Mouse (Mus musculus): Measurements from ENCODE around the gene Zhx3.
A peak's percentile ranks its signal among the peaks of the same experiment; 100 is the strongest.

Zhx3 gene

GRCm38 (mm10) chr2:160804794-160805527 lies 67.8 kb downstream of the Zhx3 start:
- ATAC-seq (ENCODE audit: low TSS enrichment) = no peak

- no peak for ATAC-seq (ENCODE audit: low TSS enrichment)
These were observed 70.5 kb downstream of the Zhx3 start for GRCm38 (mm10) chr2:160802326-160802725.

GRCm38 (mm10) chr2:160800967-160801366 lies 71.8 kb downstream of the Zhx3 start:
- ATAC-seq (ENCODE audit: low TSS enrichment) = no peak

GRCm38 (mm10) chr2:160798206-160798605 lies 74.6 kb downstream of the Zhx3 start:
- ATAC-seq (ENCODE audit: low TSS enrichment) = no peak

- peak; percentile 69 for ATAC-seq (ENCODE audit: low TSS enrichment)
These were observed 75.8 kb downstream of the Zhx3 start for GRCm38 (mm10) chr2:160796973-160797372.

GRCm38 (mm10) chr2:160793117-160793516 lies 79.7 kb downstream of the Zhx3 start:
- 0 out of 2 replicates have a peak, but pooled peaks have one; percentile 36 for ATAC-seq (ENCODE audit: low TSS enrichment)

GRCm38 (mm10) chr2:160789741-160790140 lies 83.1 kb downstream of the Zhx3 start:
- ATAC-seq (ENCODE audit: low TSS enrichment) = no peak

- no peak for ATAC-seq (ENCODE audit: low TSS enrichment)
These were observed 83.8 kb downstream of the Zhx3 start for GRCm38 (mm10) chr2:160789046-160789445.

GRCm38 (mm10) chr2:160786333-160786732 lies 86.5 kb downstream of the Zhx3 start:
- ATAC-seq (ENCODE audit: low TSS enrichment) = peak; percentile 60

GRCm38 (mm10) chr2:160780834-160781219 lies 92.0 kb downstream of the Zhx3 start:
- ATAC-seq (ENCODE audit: low TSS enrichment) = no peak

GRCm38 (mm10) chr2:160780154-160780833 lies 92.5 kb downstream of the Zhx3 start:
- ATAC-seq (ENCODE audit: low TSS enrichment) = no peak

GRCm38 (mm10) chr2:160778034-160778433 lies 94.8 kb downstream of the Zhx3 start:
- ATAC-seq (ENCODE audit: low TSS enrichment) = no peak

- no peak for ATAC-seq (ENCODE audit: low TSS enrichment)
These were observed 101.2 kb downstream of the Zhx3 start for GRCm38 (mm10) chr2:160771325-160772276.

GRCm38 (mm10) chr2:160770871-160771270 lies 101.9 kb downstream of the Zhx3 start:
- no peak for ATAC-seq (ENCODE audit: low TSS enrichment)

GRCm38 (mm10) chr2:160770409-160770808 lies 102.4 kb downstream of the Zhx3 start:
- no peak for ATAC-seq (ENCODE audit: low TSS enrichment)

GRCm38 (mm10) chr2:160768997-160769396 lies 103.8 kb downstream of the Zhx3 start:
- ATAC-seq (ENCODE audit: low TSS enrichment) = no peak

- ATAC-seq (ENCODE audit: low TSS enrichment) = no peak
These were observed 104.6 kb downstream of the Zhx3 start for GRCm38 (mm10) chr2:160768097-160768695.

GRCm38 (mm10) chr2:160767201-160767600 lies 105.6 kb downstream of the Zhx3 start:
- no peak for ATAC-seq (ENCODE audit: low TSS enrichment)

- no peak for ATAC-seq (ENCODE audit: low TSS enrichment)
These were observed 106.4 kb downstream of the Zhx3 start for GRCm38 (mm10) chr2:160766371-160766771.

GRCm38 (mm10) chr2:160765096-160765495 lies 107.7 kb downstream of the Zhx3 start:
- ATAC-seq (ENCODE audit: low TSS enrichment) = no peak

GRCm38 (mm10) chr2:160764386-160764785 lies 108.4 kb downstream of the Zhx3 start:
- no peak for ATAC-seq (ENCODE audit: low TSS enrichment)

- ATAC-seq (ENCODE audit: low TSS enrichment) = no peak
These were observed 109.0 kb downstream of the Zhx3 start for GRCm38 (mm10) chr2:160763816-160764215.

Measured in frontal cortex, adult (tissue).